Comparison of ENCODE assay signal across 7 mouse cellular contexts in genomic region chr3:95230495-95231297, GRCm38 (mm10). TPM values are rescaled to one million over a fixed set of nuclear protein-coding genes. Genes with fewer than 3 reads are reported as not detected.
DNase-seq lines count a peak whose midpoint lies in the region; ATAC-seq lines count a peak whose summit lies in the region.

No protein-coding gene starts in this region.

- H3K4me1 ChIP-seq in brown adipose tissue, adult 24 weeks (ENCODE audit: control insufficient read depth, insufficient read depth, insufficient read length, low read length): peaks cover 20% of the 10 kb centered on the region
- peaks cover 35% of the 10 kb centered on the region for H3K4me1 ChIP-seq in limb, embryonic 13.5 days
- H3K4me1 ChIP-seq in neural tube, embryonic 11.5 days (ENCODE audit: control insufficient read depth, insufficient read depth, low read length): peaks cover 19% of the 10 kb centered on the region

- peak overlapping the region; percentile 63 for H3K4me3 ChIP-seq in brown adipose tissue, adult 24 weeks (ENCODE audit: insufficient read depth, low read depth, low read length)
- H3K4me3 ChIP-seq in limb, embryonic 13.5 days: peak overlapping the region; percentile 85
- H3K4me3 ChIP-seq in neural tube, embryonic 11.5 days (ENCODE audit: low read depth, low read length): peak overlapping the region; percentile 68

- H3K27me3 ChIP-seq in limb, embryonic 13.5 days: no peaks in the 10 kb centered on the region
- no peaks in the 10 kb centered on the region for H3K27me3 ChIP-seq in neural tube, embryonic 11.5 days (ENCODE audit: control insufficient read depth, insufficient read depth, low read length)

- H3K9me3 ChIP-seq in limb, embryonic 13.5 days: no peaks in the 10 kb centered on the region
- no peaks in the 10 kb centered on the region for H3K9me3 ChIP-seq in neural tube, embryonic 11.5 days (ENCODE audit: control insufficient read depth, low read length)

- H3K27ac ChIP-seq in brown adipose tissue, adult 24 weeks (replicated peaks; ENCODE audit: low read depth, low read length): peak overlapping the region; percentile 88
- H3K27ac ChIP-seq in limb, embryonic 13.5 days: peak overlapping the region; percentile 96
- peak overlapping the region; percentile 67 for H3K27ac ChIP-seq in neural tube, embryonic 11.5 days (ENCODE audit: low read depth, low read length)

- H3K9ac ChIP-seq in limb, embryonic 13.5 days: peak overlapping the region; percentile 91
- H3K9ac ChIP-seq in neural tube, embryonic 11.5 days (ENCODE audit: low read length): peak overlapping the region; percentile 76

- 55% methylated on average over 8 of the region's 8 CpGs for WGBS in limb, embryonic 13.5 days
- 38% methylated on average over 8 of the region's 8 CpGs for WGBS in neural tube, embryonic 11.5 days

- H3K36me3 ChIP-seq in limb, embryonic 13.5 days: peaks cover 50% of the 10 kb centered on the region
- H3K36me3 ChIP-seq in neural tube, embryonic 11.5 days (ENCODE audit: control insufficient read depth, insufficient read depth, low read length): peaks cover 22% of the 10 kb centered on the region

- H3K4me2 ChIP-seq in limb, embryonic 13.5 days (replicated peaks): peak overlapping the region; percentile 93
- H3K4me2 ChIP-seq in neural tube, embryonic 11.5 days (ENCODE audit: low read depth): peak overlapping the region; percentile 81

- intact Hi-C loops in heart, postnatal 10 days (cut with DNase I): no loop called here

- DNase-seq in ES-CJ7 (ENCODE audit: low read depth, low spot score): peak; percentile 82
- DNase-seq in heart, postnatal 10 days: peak; percentile 35 to 42
- DNase-seq in neural tube, embryonic 11.5 days (ENCODE audit: low spot score): peak; percentile 36
- DNase-seq in frontal cortex, adult 2 months (ENCODE audit: extremely low spot score in 1 of 2, low spot score in 1 of 2): no peak
- no peak for DNase-seq in cerebellum, postnatal 10 days

- no peak for ATAC-seq in limb, embryonic 13.5 days (ENCODE audit: low FRiP score, low read depth)
- peak; percentile 31; the same call in 1 of the 2 replicates for ATAC-seq in neural tube, embryonic 11.5 days (ENCODE audit: insufficient read depth, low FRiP score, low TSS enrichment)

RNA-seq across cellular contexts. Expression of gene Mllt11, which starts 1.3 kb away (rescaled TPM):
- 3.5 and 7.0 TPM in 2 replicates for polyA plus RNA-seq in brown adipose tissue, adult 24 weeks (2012; ENCODE audit: insufficient read depth, insufficient read length, missing spikeins)
- 1 to 10 TPM; 6.4 to 8.9 TPM for total RNA-seq in heart, postnatal 10 days (2021)
- 15.1 and 17.1 TPM in 2 replicates for polyA plus RNA-seq in limb, embryonic 13.5 days (2015; fragmentation: Nextera tagmentation; extraction: Ambion mirVana)
- polyA plus RNA-seq in neural tube, embryonic 11.5 days (2014; fragmentation: Nextera tagmentation; extraction: Ambion mirVana): 173 and 176 TPM in 2 replicates
- 388 and 439 TPM in 2 replicates for polyA plus RNA-seq in frontal cortex, adult 2 months (2012; rRNA removed)

RNA-seq across cellular contexts. Expression of gene Cdc42se1, which starts 2.2 kb away (rescaled TPM):
- 23.3 and 29.2 TPM in 2 replicates for polyA plus RNA-seq in brown adipose tissue, adult 24 weeks (2012; ENCODE audit: insufficient read depth, insufficient read length, missing spikeins)
- total RNA-seq in heart, postnatal 10 days (2021): 10 to 100 TPM; 40.4 to 41.3 TPM
- polyA plus RNA-seq in limb, embryonic 13.5 days (2015; fragmentation: Nextera tagmentation; extraction: Ambion mirVana): 77.1 and 82.7 TPM in 2 replicates
- 104 and 109 TPM in 2 replicates for polyA plus RNA-seq in neural tube, embryonic 11.5 days (2014; fragmentation: Nextera tagmentation; extraction: Ambion mirVana)
- polyA plus RNA-seq in frontal cortex, adult 2 months (2012; rRNA removed): 62.5 and 63.5 TPM in 2 replicates

RNA-seq across cellular contexts. Expression of gene Gm128, which starts 10.7 kb away (rescaled TPM):
- not detected in 2 replicates for polyA plus RNA-seq in brown adipose tissue, adult 24 weeks (2012; ENCODE audit: insufficient read depth, insufficient read length, missing spikeins)
- under 1 TPM in 1 of 2 experiments, not detected in 1; 0.12 TPM for total RNA-seq in heart, postnatal 10 days (2021)
- 0.73 and 0.88 TPM in 2 replicates for polyA plus RNA-seq in limb, embryonic 13.5 days (2015; fragmentation: Nextera tagmentation; extraction: Ambion mirVana)
- polyA plus RNA-seq in neural tube, embryonic 11.5 days (2014; fragmentation: Nextera tagmentation; extraction: Ambion mirVana): 0.33 TPM in 1 of 2 replicates, not detected in the other
- 0.29 and 0.30 TPM in 2 replicates for polyA plus RNA-seq in frontal cortex, adult 2 months (2012; rRNA removed)

RNA-seq across cellular contexts. Expression of gene Gabpb2, which starts 13.0 kb away (rescaled TPM):
- 11.3 and 12.2 TPM in 2 replicates for polyA plus RNA-seq in brown adipose tissue, adult 24 weeks (2012; ENCODE audit: insufficient read depth, insufficient read length, missing spikeins)
- 10 to 100 TPM; 14.0 to 17.1 TPM for total RNA-seq in heart, postnatal 10 days (2021)
- 11.5 and 12.5 TPM in 2 replicates for polyA plus RNA-seq in limb, embryonic 13.5 days (2015; fragmentation: Nextera tagmentation; extraction: Ambion mirVana)
- 4.7 and 4.8 TPM in 2 replicates for polyA plus RNA-seq in neural tube, embryonic 11.5 days (2014; fragmentation: Nextera tagmentation; extraction: Ambion mirVana)
- polyA plus RNA-seq in frontal cortex, adult 2 months (2012; rRNA removed): 15.8 and 17.9 TPM in 2 replicates

RNA-seq across cellular contexts. Expression of gene Bnipl, which starts 20.3 kb away (rescaled TPM):
- not detected in 2 replicates for polyA plus RNA-seq in brown adipose tissue, adult 24 weeks (2012; ENCODE audit: insufficient read depth, insufficient read length, missing spikeins)
- total RNA-seq in heart, postnatal 10 days (2021): not detected
- polyA plus RNA-seq in limb, embryonic 13.5 days (2015; fragmentation: Nextera tagmentation; extraction: Ambion mirVana): 2.2 and 2.5 TPM in 2 replicates
- 0.31 and 0.54 TPM in 2 replicates for polyA plus RNA-seq in neural tube, embryonic 11.5 days (2014; fragmentation: Nextera tagmentation; extraction: Ambion mirVana)
- polyA plus RNA-seq in frontal cortex, adult 2 months (2012; rRNA removed): 0.40 and 0.48 TPM in 2 replicates

Comparison
In these comparisons a context has a peak if more than half of its experiments do, and no peak if none do; other contexts are left out.
1. DNase-seq: peak in ES-CJ7 (single experiment), heart, postnatal 10 days (2 of 2) and neural tube, embryonic 11.5 days (single experiment); none in frontal cortex, adult 2 months (0 of 2) and cerebellum, postnatal 10 days (0 of 2).
2. Peak in every context shown above with its lines, with median percentiles within 50 percentile points of each other: H3K27ac ChIP-seq and H3K4me3 ChIP-seq.